Mouse (Mus musculus) cerebellum, postnatal 36 days (tissue): Measurements from ENCODE around the gene Snx1.

Source experiments
- DNase-seq, 2 experiments: peaks; one replicate each; pipeline ENCODE4 v3.0.0; 2021 to 2022; ENCODE audit warnings: mixed read lengths in 2 of 2

The Snx1 gene

GRCm38 (mm10) chr9:66125543-66126455 lies 588 bp downstream of the Snx1 start:
- no peak for DNase-seq

DNA sequence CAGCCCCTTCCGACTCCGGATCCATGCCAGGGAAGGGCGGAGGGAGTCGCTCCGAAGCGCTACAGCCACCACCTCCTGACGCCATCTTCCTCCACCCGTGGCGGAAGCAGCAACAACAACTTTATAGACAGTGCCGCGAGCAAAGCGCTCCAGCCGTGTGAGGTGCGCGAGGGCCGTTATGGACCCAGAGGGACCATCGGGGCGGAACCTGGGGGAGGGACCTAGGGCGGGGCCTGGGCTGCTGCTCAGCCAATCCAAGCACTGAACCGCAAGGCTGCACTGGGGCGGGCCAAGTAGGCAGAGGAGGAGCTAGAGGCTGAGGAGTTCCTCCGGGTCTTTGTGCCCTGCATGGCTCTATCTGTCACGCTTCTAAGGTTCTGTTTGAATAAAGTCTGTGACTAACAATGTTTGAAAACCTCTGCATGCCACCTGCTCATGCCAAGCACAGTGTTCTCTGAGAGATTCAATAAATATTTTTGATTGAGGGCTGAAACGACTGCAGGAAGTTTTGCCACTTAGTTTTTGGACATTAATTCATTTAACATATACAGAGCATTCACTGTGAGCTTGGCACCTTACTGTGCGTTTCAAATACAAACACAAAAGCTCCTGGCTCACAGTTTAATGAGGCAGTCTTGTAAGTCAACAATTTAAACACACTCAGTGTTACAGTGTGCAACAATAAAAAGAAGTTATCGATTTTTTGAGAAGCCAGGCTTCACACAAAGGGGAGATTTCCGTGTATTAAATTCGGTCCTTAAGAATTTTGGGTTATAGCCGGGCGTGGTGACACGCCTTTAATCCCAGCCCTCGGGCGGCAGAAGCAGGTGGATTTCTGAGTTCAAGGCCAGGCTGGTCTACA lies 1.5 kb downstream of the Snx1 start:
- peak; percentile 89 to 96 for DNase-seq

DNA sequence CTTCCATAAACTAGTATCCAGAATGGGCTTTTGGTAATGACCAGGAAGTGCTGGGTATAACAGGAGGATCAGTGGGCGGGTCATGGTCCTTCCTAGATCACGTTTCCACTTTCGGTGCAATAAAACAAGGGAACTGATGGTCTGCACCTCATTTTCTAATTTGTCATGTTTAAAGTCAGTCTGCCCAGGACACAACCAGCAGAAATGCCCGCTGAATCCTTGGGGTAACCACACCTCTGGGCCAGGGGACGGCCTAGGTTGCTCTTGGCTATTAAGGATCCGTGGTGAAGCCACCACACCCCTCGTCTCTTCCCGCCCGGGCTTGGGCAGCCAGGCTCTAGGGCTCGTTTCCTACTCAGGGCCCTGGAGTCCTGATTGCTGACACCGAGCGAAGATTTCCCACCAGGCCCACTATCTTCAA lies 2.3 kb downstream of the Snx1 start:
- no peak for DNase-seq

GRCm38 (mm10) chr9:66123648-66124047 lies 2.7 kb downstream of the Snx1 start:
- DNase-seq: no peak

- no peak for DNase-seq
These were observed 5.0 kb downstream of the Snx1 start for GRCm38 (mm10) chr9:66121421-66121820.

- DNase-seq: no peak
These were observed 5.4 kb downstream of the Snx1 start for GRCm38 (mm10) chr9:66120945-66121344.

DNA sequence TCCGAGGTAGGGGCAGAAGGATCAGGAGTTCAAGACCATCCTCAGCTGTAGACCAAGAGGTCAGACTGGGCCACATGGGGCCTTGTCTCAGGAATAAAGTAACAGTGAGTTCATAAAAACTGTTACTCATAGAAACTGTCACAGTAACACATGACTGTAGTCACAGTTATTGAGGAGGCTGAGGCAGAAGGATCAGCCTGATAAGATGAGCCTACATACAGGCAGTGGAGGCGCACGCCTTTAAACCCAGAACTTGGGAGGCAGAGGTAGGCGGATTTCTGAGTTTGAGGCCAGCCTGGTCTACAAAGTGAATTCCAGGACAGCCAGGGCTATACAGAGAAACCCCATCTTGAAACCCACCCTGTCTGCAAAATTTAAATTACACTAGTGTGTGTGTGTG lies 6.3 kb downstream of the Snx1 start:
- no peak for DNase-seq

DNA sequence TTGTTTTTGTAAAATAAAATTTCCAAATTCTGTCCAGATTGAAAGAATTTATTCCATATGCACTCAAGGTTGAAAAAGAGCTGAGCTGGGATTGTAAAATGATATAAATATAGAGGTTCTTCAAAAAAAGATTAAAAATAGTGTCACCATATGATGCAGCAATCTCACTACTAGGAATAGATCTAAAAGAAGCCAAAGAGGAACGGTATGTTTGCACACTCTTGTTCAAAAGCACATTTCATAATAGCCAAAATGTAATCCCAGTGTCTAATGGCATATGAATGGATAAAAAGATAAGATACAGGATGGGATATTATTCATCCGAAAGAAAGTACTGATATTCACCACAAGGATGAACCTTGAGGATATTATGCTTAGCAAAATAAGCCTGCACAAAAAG lies 6.9 kb downstream of the Snx1 start:
- DNase-seq: no peak

- DNase-seq: no peak
These were observed 9.5 kb downstream of the Snx1 start for GRCm38 (mm10) chr9:66116890-66117289.

DNA sequence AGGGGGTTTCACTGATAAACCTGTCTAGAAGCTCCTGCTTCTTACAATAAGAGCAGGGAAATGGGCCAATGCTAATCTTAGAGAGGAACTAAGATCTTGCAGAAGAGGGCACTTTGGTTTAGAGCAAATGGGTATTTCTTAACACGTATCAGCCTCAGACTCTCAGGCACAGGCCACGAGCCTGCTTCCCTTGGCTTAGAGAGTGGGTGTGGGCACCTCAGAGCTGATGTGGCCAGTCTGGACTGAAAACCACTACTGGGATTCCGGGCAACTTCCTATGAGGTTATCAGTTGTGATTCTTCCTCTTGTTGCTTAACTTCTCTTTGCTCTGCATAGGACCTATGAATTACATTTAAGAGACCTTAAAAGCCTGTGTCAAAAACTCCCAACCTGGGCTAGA lies 12.0 kb downstream of the Snx1 start:
- no peak for DNase-seq

DNA sequence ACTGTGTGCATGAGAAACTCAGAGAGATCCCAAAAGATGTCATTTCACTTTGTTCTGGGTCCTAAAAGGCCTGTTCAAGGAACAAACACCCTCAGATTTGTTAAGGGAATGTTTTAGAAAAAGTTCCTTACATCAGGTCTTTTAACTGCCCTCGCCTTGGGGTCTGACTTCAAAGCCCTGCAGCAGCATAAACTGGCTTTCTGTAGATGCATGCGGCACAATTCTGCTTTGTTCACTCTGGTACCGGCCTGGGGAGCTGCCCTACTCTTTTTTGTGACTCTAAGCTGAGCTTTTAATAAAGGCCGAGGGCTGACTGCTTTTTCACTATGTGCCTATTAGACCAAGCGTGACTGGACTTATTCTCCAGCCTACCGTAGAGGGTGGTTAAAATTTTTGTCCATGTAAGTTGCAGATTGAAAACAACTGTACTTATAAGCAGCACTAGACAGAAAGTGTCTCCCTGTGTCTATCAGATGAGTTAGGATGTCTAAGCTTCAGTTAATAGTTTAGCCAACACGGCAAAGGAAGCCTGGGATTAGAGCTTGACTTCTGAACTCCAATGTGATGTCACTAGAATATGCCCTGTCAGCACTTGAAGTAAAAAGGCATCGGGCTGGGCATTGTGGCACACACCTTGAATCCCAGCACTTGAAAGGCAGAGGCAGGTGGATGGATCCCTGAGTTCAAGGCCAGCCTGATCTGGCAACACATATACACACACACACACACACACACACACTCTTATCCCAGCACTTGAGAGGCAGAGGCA lies 15.6 kb downstream of the Snx1 start:
- no peak for DNase-seq

- DNase-seq: no peak
These were observed 16.3 kb downstream of the Snx1 start for GRCm38 (mm10) chr9:66110126-66110525.

DNA sequence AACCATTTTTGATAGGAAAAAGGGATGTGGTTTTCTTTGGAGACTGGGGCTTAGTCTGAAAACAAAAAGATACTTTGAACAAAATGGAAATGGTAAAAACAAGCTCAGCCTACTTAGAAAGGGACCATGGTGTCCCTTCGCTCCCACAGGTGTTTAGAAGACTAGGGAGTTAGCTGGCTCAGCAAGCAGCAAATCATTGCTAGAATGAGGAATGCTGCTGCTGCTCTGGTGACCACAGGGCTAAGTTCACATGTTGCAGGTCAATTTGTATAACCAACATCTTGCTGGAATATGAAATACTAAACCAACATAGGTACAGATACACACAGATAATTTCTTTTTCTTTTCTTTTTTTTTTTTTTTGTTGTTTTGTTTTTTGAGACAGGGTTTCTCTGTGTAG lies 16.8 kb downstream of the Snx1 start:
- no peak for DNase-seq

DNA sequence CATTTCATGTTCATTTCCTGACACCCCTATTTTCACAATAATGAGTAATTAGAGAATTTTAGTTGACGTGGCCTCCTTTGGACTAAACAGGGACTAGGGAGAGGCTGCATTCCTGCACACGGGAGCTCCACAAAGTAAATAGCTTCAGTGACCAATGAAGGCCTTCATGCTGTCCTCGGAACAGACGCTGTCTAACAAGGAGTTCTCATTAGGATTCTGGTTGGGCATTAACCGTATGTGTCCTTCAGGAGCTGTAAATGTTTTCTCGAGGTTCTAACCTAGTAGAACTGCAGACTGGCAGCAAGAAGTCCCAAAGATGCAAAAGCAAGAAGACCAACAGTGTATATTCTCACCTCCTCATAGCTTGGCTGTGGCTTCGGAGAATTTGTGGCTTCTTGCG lies 21.2 kb downstream of the Snx1 start:
- no peak for DNase-seq

- DNase-seq: no peak
These were observed 21.8 kb downstream of the Snx1 start for GRCm38 (mm10) chr9:66104601-66105000.

GRCm38 (mm10) chr9:66102668-66103067 lies 23.7 kb downstream of the Snx1 start:
- no peak for DNase-seq

DNA sequence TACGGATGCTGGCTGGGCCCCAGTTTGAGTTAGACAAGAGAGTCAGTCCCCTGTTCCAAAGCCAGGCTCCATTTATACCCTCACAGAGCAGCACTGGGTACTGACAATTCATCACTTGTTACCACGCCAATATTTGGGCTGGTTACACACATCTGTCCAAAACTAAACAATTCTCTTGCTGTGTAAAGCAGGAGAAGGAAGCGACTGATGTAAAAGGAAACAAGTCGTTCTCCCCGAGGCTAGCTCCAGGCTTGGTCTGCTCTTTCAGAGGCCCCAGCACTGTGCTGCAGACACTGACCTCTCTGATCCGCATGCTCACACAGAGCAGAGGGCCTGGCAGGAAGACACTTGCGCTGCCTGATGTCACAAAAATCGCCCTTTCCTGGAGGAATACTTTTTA lies 24.8 kb downstream of the Snx1 start:
- no peak for DNase-seq

GRCm38 (mm10) chr9:66092664-66093063 lies 33.7 kb downstream of the Snx1 start:
- DNase-seq: no peak

DNA sequence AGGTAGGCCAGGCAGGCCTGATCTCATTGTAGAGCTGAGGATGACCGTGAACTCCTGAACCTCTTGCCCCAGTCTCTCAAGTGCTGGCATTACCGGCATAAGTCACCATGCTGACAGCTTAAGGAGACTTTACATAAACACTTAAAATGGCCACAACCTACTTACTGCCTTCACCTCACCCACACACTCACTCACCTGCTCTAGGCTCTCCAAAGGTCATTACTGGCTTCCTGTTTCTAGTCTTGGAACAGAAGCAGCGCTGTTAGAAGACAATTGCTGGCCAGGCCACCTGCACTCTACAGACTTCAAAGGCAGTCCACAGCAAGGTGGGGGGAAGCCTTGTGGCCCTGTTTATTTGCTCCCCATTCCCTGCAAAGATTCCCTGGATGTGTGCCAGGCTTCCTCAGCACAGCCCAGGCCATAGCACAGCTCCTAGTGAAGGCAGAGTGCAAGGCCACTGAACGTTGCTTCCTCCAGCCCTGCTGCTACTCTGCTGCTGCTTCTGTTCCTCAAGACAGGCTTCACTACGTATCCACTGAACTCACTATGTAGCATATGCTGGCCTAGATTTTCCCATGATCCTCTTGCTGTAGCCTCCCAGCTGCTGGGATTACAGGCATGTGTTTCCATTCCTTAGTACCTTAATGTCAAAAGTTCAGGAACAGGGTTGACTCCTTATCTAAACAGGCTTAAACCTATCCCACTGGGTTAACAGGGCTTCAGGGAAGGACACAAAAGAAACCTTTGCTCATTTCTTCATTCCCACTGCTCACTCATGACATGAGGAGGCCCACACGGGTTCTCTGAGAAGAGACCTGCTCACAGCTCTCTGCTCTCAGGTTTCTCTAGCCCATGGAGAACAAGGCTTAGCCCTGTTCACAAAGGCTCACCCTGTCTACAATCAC lies 34.8 kb downstream of the Snx1 start:
- DNase-seq: no peak

GRCm38 (mm10) chr9:66090593-66091244 lies 35.7 kb downstream of the Snx1 start:
- no peak for DNase-seq

DNA sequence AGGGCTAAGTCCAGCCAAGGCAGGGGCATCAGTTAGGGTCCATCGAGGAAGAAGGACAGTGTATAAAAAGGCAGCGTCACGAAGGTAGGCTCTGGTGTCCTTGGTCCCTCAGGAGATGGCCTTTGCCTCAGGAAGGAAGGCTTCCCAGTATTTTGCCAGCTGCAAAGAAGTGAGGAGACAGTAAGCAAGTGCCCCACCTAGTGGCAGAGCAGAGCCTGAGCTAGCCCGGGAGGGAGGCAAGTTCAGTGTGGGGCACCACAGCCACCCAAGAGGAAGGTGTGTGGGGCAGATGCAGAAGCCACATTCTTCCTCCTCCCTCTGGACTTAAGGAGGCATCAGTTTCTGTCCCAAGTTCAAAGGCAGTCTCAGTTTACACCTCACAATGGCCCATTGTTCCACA lies 38.0 kb downstream of the Snx1 start:
- DNase-seq: peak; percentile 45 to 53
